Comparison of ENCODE assay signal across 18 mouse cellular contexts in genomic region chr6:53603695-53604094, GRCm38 (mm10).
A peak's percentile ranks its signal among the peaks of the same experiment; 100 is the strongest.
DNase-seq lines count a peak whose midpoint lies in the region; ATAC-seq and TF ChIP-seq lines count a peak whose summit lies in the region.
"Had no signal": no experiment of that assay in that cellular context is flagged by ENCODE, and none has a peak within 500 bp of the region (broad histone marks: within the 10 kb centered on the region; RNA-seq: fewer than 3 reads in every experiment).

No protein-coding gene starts in this region.

- no peak overlapping the region for H3K4me3 ChIP-seq in limb, embryonic 12.5 days (replicated peaks)
- H3K4me3 ChIP-seq in limb, embryonic 10.5 days: no peak overlapping the region
- no peak overlapping the region for H3K4me3 ChIP-seq in gastrocnemius, adult 2 months
- no peak overlapping the region for H3K4me3 ChIP-seq in forebrain, embryonic 14.5 days (ENCODE audit: low read depth, low read length)
- no peak overlapping the region for H3K4me3 ChIP-seq in thymus, adult 2 months (ENCODE audit: control insufficient read depth, insufficient read depth, low read length)
- H3K4me3 ChIP-seq: erythroblast, embryonic 14.5 days; hindbrain, embryonic 13.5 days; liver, embryonic 15.5 days; megakaryocyte, embryonic 14.5 days; neural tube, embryonic 12.5 days had no signal

- DNase-seq in limb, embryonic 10.5 days (ENCODE audit: low spot score): no peak
- peak; percentile 73 for DNase-seq in gastrocnemius, adult 2 months
- DNase-seq in gastrocnemius, postnatal 25 days: peak; percentile 67
- DNase-seq in heart, postnatal 25 days (ENCODE audit: low spot score): peak; percentile 25
- no peak for DNase-seq in forebrain, embryonic 14.5 days (ENCODE audit: low spot score)
- no peak for DNase-seq in thymus, adult 2 months
- DNase-seq: adrenal gland, postnatal 14 days; cerebellum, adult 9-11 months; thymus, postnatal 25 days had no signal

- no peak for ATAC-seq in limb, embryonic 12.5 days (ENCODE audit: insufficient number of reproducible peaks, insufficient read depth, low FRiP score, low TSS enrichment, low read depth)
- no peak for ATAC-seq in forebrain, embryonic 14.5 days
- ATAC-seq: CD4-positive, CD25-positive, alpha-beta regulatory T cell, adult 4 months; forebrain, embryonic 16.5 days; intestine, postnatal 0 days had no signal

- peak overlapping the region; percentile 56; the same call in 1 of the 2 replicates for H3K27ac ChIP-seq in limb, embryonic 12.5 days
- no peak overlapping the region for H3K27ac ChIP-seq in limb, embryonic 10.5 days
- peak overlapping the region; percentile 75 for H3K27ac ChIP-seq in gastrocnemius, adult 2 months
- H3K27ac ChIP-seq in forebrain, embryonic 14.5 days (ENCODE audit: low read depth, low read length): no peak overlapping the region
- H3K27ac ChIP-seq in thymus, adult 2 months (ENCODE audit: control insufficient read depth, insufficient read depth, low read length): no peak overlapping the region
- H3K27ac ChIP-seq: hindbrain, embryonic 13.5 days; liver, embryonic 15.5 days; neural tube, embryonic 12.5 days had no signal

- no peaks in the 10 kb centered on the region for H3K9me3 ChIP-seq in limb, embryonic 12.5 days
- H3K9me3 ChIP-seq in limb, embryonic 10.5 days (replicated peaks): no peaks in the 10 kb centered on the region
- H3K9me3 ChIP-seq in forebrain, embryonic 14.5 days (replicated peaks; ENCODE audit: control insufficient read depth, low read length): no peaks in the 10 kb centered on the region
- H3K9me3 ChIP-seq: hindbrain, embryonic 13.5 days; liver, embryonic 15.5 days; neural tube, embryonic 12.5 days had no signal

- TF ChIP-seq CTCF in gastrocnemius, adult 2 months (IDR thresholded peaks at IDR 0.05): no peak
- no peak for TF ChIP-seq CTCF in thymus, adult 2 months (IDR thresholded peaks at IDR 0.05; ENCODE audit: borderline replicate concordance, control insufficient read depth, extremely low read depth, insufficient read depth, low read length, poor library complexity)

- intact Hi-C loops in gastrocnemius, adult 2 months (cut with DNase I): no loop called here
- intact Hi-C loops in heart, postnatal 25 days (cut with DNase I): no loop called here

- H3K9ac ChIP-seq in limb, embryonic 12.5 days (replicated peaks): no peak overlapping the region
- no peak overlapping the region for H3K9ac ChIP-seq in forebrain, embryonic 14.5 days (ENCODE audit: low read length)
- H3K9ac ChIP-seq: hindbrain, embryonic 13.5 days; liver, embryonic 15.5 days; neural tube, embryonic 12.5 days had no signal

- TF ChIP-seq POLR2A in thymus, adult 2 months (IDR thresholded peaks at IDR 0.05; ENCODE audit: control insufficient read depth, extremely low read depth, insufficient read depth, low read length, poor library complexity): no peak

- peaks cover 29% of the 10 kb centered on the region for H3K36me3 ChIP-seq in limb, embryonic 12.5 days
- H3K36me3 ChIP-seq in limb, embryonic 10.5 days: no peaks in the 10 kb centered on the region
- H3K36me3 ChIP-seq in forebrain, embryonic 14.5 days (ENCODE audit: control insufficient read depth, insufficient read depth, low read length): no peaks in the 10 kb centered on the region
- no peaks in the 10 kb centered on the region for H3K36me3 ChIP-seq in thymus, adult 2 months (ENCODE audit: control insufficient read depth, insufficient read depth, low read length)
- H3K36me3 ChIP-seq: hindbrain, embryonic 13.5 days; liver, embryonic 15.5 days; neural tube, embryonic 12.5 days had no signal

- WGBS in limb, embryonic 12.5 days: 75% methylated on average over 5 of the region's 5 CpGs
- WGBS in limb, embryonic 10.5 days: 89% methylated on average over 5 of the region's 5 CpGs
- WGBS in forebrain, embryonic 14.5 days: 86% methylated on average over 5 of the region's 5 CpGs
- 91% methylated on average over 5 of the region's 5 CpGs for WGBS in thymus, adult 2 months

- peaks cover 26% of the 10 kb centered on the region for H3K4me1 ChIP-seq in limb, embryonic 12.5 days (replicated peaks)
- H3K4me1 ChIP-seq in limb, embryonic 10.5 days: peaks cover 20% of the 10 kb centered on the region
- no peaks in the 10 kb centered on the region for H3K4me1 ChIP-seq in forebrain, embryonic 14.5 days (ENCODE audit: control insufficient read depth, insufficient read depth, low read length)
- H3K4me1 ChIP-seq in thymus, adult 2 months (replicated peaks; ENCODE audit: control insufficient read depth, insufficient read depth, low read length): no peaks in the 10 kb centered on the region
- H3K4me1 ChIP-seq: liver, embryonic 15.5 days; megakaryocyte, embryonic 14.5 days; neural tube, embryonic 12.5 days had no signal

- H3K27me3 ChIP-seq in limb, embryonic 12.5 days: no peaks in the 10 kb centered on the region
- no peaks in the 10 kb centered on the region for H3K27me3 ChIP-seq in limb, embryonic 10.5 days (ENCODE audit: low read depth, poor library complexity, severe bottlenecking)
- no peaks in the 10 kb centered on the region for H3K27me3 ChIP-seq in forebrain, embryonic 14.5 days (replicated peaks; ENCODE audit: control insufficient read depth, insufficient read depth, low read length)
- no peaks in the 10 kb centered on the region for H3K27me3 ChIP-seq in thymus, adult 2 months (ENCODE audit: control insufficient read depth, insufficient read depth, low read length)
- H3K27me3 ChIP-seq: hindbrain, embryonic 13.5 days; liver, embryonic 15.5 days; megakaryocyte, embryonic 14.5 days; neural tube, embryonic 12.5 days had no signal

- H3K4me2 ChIP-seq in limb, embryonic 12.5 days: no peak overlapping the region
- no peak overlapping the region for H3K4me2 ChIP-seq in forebrain, embryonic 14.5 days (ENCODE audit: low read length)
- H3K4me2 ChIP-seq: hindbrain, embryonic 13.5 days; liver, embryonic 15.5 days; neural tube, embryonic 12.5 days had no signal

Comparison
In these comparisons a context has a peak if more than half of its experiments do, and no peak if none do; other contexts are left out.
1. H3K27ac ChIP-seq: peak in limb, embryonic 12.5 days (single experiment) and gastrocnemius, adult 2 months (single experiment); none in limb, embryonic 10.5 days (single experiment), forebrain, embryonic 14.5 days (single experiment) and thymus, adult 2 months (single experiment).
2. DNase-seq: peak in gastrocnemius, adult 2 months (single experiment), gastrocnemius, postnatal 25 days (single experiment) and heart, postnatal 25 days (single experiment); none in limb, embryonic 10.5 days (single experiment), forebrain, embryonic 14.5 days (single experiment) and thymus, adult 2 months (single experiment).